In genomic region chr14:57230264-57231015, GRCm38 (mm10) we compare ENCODE assay signal across 15 mouse cellular contexts.
"Had no signal": no experiment of that assay in that cellular context is flagged by ENCODE, and none has a peak within 500 bp of the region (broad histone marks: within the 10 kb centered on the region; RNA-seq: fewer than 3 reads in every experiment).

No protein-coding gene starts in this region.

- H3K27me3 ChIP-seq: limb, embryonic 15.5 days; liver, embryonic 12.5 days; neural tube, embryonic 15.5 days had no signal

- ATAC-seq: inflammation-experienced regulatory T-cells, adult 6 months; liver, embryonic 12.5 days had no signal

- H3K27ac ChIP-seq: limb, embryonic 15.5 days; liver, embryonic 12.5 days; midbrain, embryonic 10.5 days; neural tube, embryonic 15.5 days had no signal

- H3K9me3 ChIP-seq: limb, embryonic 15.5 days; liver, embryonic 12.5 days; midbrain, embryonic 10.5 days; neural tube, embryonic 15.5 days had no signal

- H3K4me3 ChIP-seq: limb, embryonic 15.5 days; liver, embryonic 12.5 days; midbrain, embryonic 10.5 days; myocyte; neural tube, embryonic 15.5 days had no signal

- DNase-seq: kidney, adult 8-10 months; kidney, postnatal 25 days; lung, embryonic 14.5 days; lung, postnatal 10 days; lung, postnatal 4 days; midbrain, embryonic 14.5 days; spleen, adult 18-20 months; thymus, adult 18-20 months; thymus, postnatal 25 days had no signal

- H3K9ac ChIP-seq: limb, embryonic 15.5 days; liver, embryonic 12.5 days; lung, embryonic 14.5 days; neural tube, embryonic 15.5 days had no signal

- H3K4me1 ChIP-seq: liver, embryonic 12.5 days; neural tube, embryonic 15.5 days had no signal

- H3K4me2 ChIP-seq: limb, embryonic 15.5 days; liver, embryonic 12.5 days; lung, embryonic 14.5 days; neural tube, embryonic 15.5 days had no signal

- H3K36me3 ChIP-seq: limb, embryonic 15.5 days; liver, embryonic 12.5 days; midbrain, embryonic 10.5 days; neural tube, embryonic 15.5 days had no signal
